Mouse (Mus musculus): ENCODE measurements around the gene Mup14. TPM values are rescaled to one million over a fixed set of nuclear protein-coding genes. Genes with fewer than 3 reads are reported as not detected.
"Not testable (repeated sequence)": the region's sequence is repeated elsewhere in the genome, so short reads cannot be mapped to it uniquely, and the experiment has no call there.

The Mup14 gene
- polyA plus RNA-seq (2017; shearing (Covaris generic)) = not detected

DNA sequence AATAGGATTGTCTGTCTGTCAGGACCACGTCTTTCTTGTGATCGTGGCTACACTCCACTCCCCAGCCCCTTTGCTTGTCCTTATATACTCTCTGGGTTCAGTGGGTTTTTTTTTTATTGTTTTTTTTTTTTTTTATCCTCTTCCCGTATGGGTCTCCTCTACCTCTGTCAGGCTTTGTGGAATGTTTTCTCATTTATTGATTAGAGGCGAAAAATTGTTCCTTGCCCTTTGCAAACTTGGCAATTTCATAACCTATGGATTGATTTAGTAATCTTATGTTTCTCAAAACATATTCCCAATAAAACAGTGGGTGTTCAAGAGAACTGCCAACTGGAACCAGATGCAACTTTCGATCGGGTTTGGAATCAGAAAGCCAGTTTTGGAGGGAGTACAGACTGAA, at the start of gene Mup14:
Gene Mup14, minus strand, starts transcription at position 101 of the 400 bp plus-strand sequence.
- ATAC-seq = not testable (repeated sequence)

DNA sequence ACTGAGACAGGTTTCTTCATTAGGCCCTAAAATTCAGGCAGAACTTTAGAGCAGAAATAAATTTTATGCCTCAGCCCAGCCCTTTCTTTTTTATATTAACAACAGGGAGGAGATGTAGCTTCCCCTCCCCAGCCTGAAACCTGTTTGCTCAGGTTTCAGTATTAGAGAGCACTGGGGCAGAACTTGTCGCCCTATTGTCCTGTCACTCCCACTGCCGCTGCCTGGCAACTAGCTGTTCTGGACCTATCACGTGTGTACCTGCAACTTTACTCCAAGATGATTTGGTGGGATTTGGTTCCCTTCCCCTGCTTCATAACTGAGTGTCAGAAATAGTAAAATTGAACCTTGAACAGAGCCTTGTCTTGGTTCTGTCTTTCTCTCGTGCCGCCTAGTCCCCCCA, 34.3 kb upstream of the Mup14 start:
- not testable (repeated sequence) for ATAC-seq

Other genes with a start within 250 kb of the Mup14 start
- gene Mup13, start 75.7 kb downstream of the Mup14 start, polyA plus RNA-seq (2017; shearing (Covaris generic)) = not detected
- gene Mup15, start 135.7 kb upstream of the Mup14 start, polyA plus RNA-seq (2017; shearing (Covaris generic)) = not detected
- not detected for gene Mup16, start 215.5 kb upstream of the Mup14 start, polyA plus RNA-seq (2017; shearing (Covaris generic))